Mouse (Mus musculus) lung, postnatal 0 days (tissue): ENCODE measurements around the gene Sspo. TPM values are rescaled to one million over a fixed set of nuclear protein-coding genes. Genes with fewer than 3 reads are reported as not detected.
A peak's percentile ranks its signal among the peaks of the same experiment; 100 is the strongest.

Experiments used
- ATAC-seq: fragments of 200-750 bp; cut with Nextera tagmentation; 2 replicates; pipeline ENCODE4 v1.8.0; 2017; ENCODE audit warnings: moderate library complexity
- DNase-seq: peaks from one replicate; pipeline ENCODE4 v3.0.0-alpha.2; 2016; ENCODE audit warnings: low spot score
- H3K27ac ChIP-seq: fragments of 300-500 bp; sonication (generic); 2 replicates; pipeline ENCODE4 v1.5.1; 2014; ENCODE audit warnings: antibody characterized with exemption, mild to moderate bottlenecking, low read length, mixed read lengths
- H3K27me3 ChIP-seq: fragments of 300-500 bp; sonication (generic); replicated peaks from 2 replicates; pipeline ENCODE4 v1.6.1; 2014; ENCODE audit warnings: low read length, mixed read lengths; ENCODE audit not compliant: insufficient read depth
- H3K36me3 ChIP-seq: fragments of 300-500 bp; sonication (generic); 2 replicates; pipeline ENCODE4 v1.6.1; 2014; ENCODE audit warnings: low read length, mixed read lengths; ENCODE audit not compliant: insufficient read depth
- H3K4me1 ChIP-seq: fragments of 300-500 bp; sonication (generic); 2 replicates; pipeline ENCODE4 v1.6.1; 2014; ENCODE audit warnings: antibody characterized with exemption, low read depth, low read length, mixed read lengths; ENCODE audit not compliant: insufficient read depth
- H3K4me2 ChIP-seq: fragments of 300-500 bp; sonication (generic); replicated peaks from 2 replicates; pipeline ENCODE4 v1.6.1; 2014; ENCODE audit warnings: low read depth, mild to moderate bottlenecking, low read length, moderate library complexity, mixed read lengths
- H3K4me3 ChIP-seq: fragments of 300-500 bp; sonication (generic); 2 replicates; pipeline ENCODE4 v1.5.1; 2014; ENCODE audit warnings: low read depth, low read length
- H3K9ac ChIP-seq: fragments of 300-500 bp; sonication (generic); replicated peaks from 2 replicates; pipeline ENCODE4 v1.6.1; 2014; ENCODE audit warnings: low read depth, mild to moderate bottlenecking
- H3K9me3 ChIP-seq: fragments of 300-500 bp; sonication (generic); 2 replicates; pipeline ENCODE4 v1.6.1; 2016; ENCODE audit warnings: low read length, mixed read lengths
- CTCF ChIP-seq: IDR thresholded peaks from 2 replicates; pipeline ENCODE4 v1.5.1; 2016; ENCODE audit warnings: antibody characterized with exemption, mild to moderate bottlenecking
- EP300 ChIP-seq: IDR thresholded peaks from 2 replicates; pipeline ENCODE4 v1.6.1; 2016; ENCODE audit warnings: antibody characterized with exemption, mild to moderate bottlenecking, control low read depth
- WGBS: fragments of 180-500 bp; shearing (Covaris S2); extraction: QIAGEN DNeasy Blood & Tissue Kit; methylation state at CpG from one replicate; pipeline ENCODE4 v1.1.7; 2014; 5-methylcytosine and 5-hydroxymethylcytosine counted together
- polyA plus RNA-seq: library from polyadenylated mRNA; unstranded; fragments of >200 nt; fragmentation: Nextera tagmentation; extraction: Ambion mirVana; gene quantifications from 2 replicates; pipeline ENCODE4 v1.2.1, GENCODE M21; 2015

Gene Sspo
- polyA plus RNA-seq, 1 experiment from 2014 or later, result 0.64 TPM

GRCm38 (mm10) chr6:48491361-48491760 is 43.3 kb downstream of the Sspo start:
- no peaks in the 10 kb centered on the region for H3K9me3 ChIP-seq
- no peaks in the 10 kb centered on the region for H3K4me1 ChIP-seq
- TF ChIP-seq CTCF (no peak), EP300 (no peak)
- no peak overlapping the region for H3K27ac ChIP-seq
- no peaks in the 10 kb centered on the region for H3K36me3 ChIP-seq
- H3K4me3 ChIP-seq, result no peak overlapping the region
- H3K27me3 ChIP-seq, result no peaks in the 10 kb centered on the region
- DNase-seq (peak; percentile 41), ATAC-seq (peak; percentile 71)
- no peak overlapping the region for H3K4me2 ChIP-seq
- 52% methylated on average over 9 of the region's 9 CpGs for WGBS
- no peak overlapping the region for H3K9ac ChIP-seq

- no peaks in the 10 kb centered on the region for H3K9me3 ChIP-seq
- ATAC-seq (no peak), DNase-seq (no peak)
- no peak for TF ChIP-seq CTCF
- TF ChIP-seq EP300, result no peak
- H3K4me2 ChIP-seq, result no peak overlapping the region
- no peak overlapping the region for H3K4me3 ChIP-seq
- WGBS, result 47% methylated on average over 8 of the region's 8 CpGs
- H3K4me1 ChIP-seq, result no peaks in the 10 kb centered on the region
- H3K27me3 ChIP-seq, result no peaks in the 10 kb centered on the region
- H3K9ac ChIP-seq, result no peak overlapping the region
- no peak overlapping the region for H3K27ac ChIP-seq
- no peaks in the 10 kb centered on the region for H3K36me3 ChIP-seq
Measured at GRCm38 (mm10) chr6:48493136-48493730, 45.2 kb downstream of the Sspo start.

- H3K27me3 ChIP-seq, result no peaks in the 10 kb centered on the region
- DNase-seq, result no peak
- WGBS, result 88% methylated on average over 4 of the region's 4 CpGs
- H3K4me3 ChIP-seq, result no peak overlapping the region
- H3K9me3 ChIP-seq, result no peaks in the 10 kb centered on the region
- TF ChIP-seq CTCF, result no peak
- no peak for TF ChIP-seq EP300
- no peaks in the 10 kb centered on the region for H3K36me3 ChIP-seq
- ATAC-seq, result no peak
- H3K9ac ChIP-seq, result no peak overlapping the region
- no peak overlapping the region for H3K27ac ChIP-seq
- H3K4me1 ChIP-seq, result no peaks in the 10 kb centered on the region
- no peak overlapping the region for H3K4me2 ChIP-seq
Measured at GRCm38 (mm10) chr6:48497521-48497920, 49.5 kb downstream of the Sspo start.

- Histone ChIP-seq H3K9me3 (no peaks in the 10 kb centered on the region), H3K9ac (no peak overlapping the region), H3K36me3 (no peaks in the 10 kb centered on the region), H3K4me2 (peak overlapping the region; percentile 78; the same call in 1 of the 2 replicates), H3K27me3 (no peaks in the 10 kb centered on the region), H3K27ac (no peak overlapping the region), H3K4me1 (0 out of 2 replicates have a peak, but pooled peaks cover 2% of the 10 kb centered on the region), H3K4me3 (peak overlapping the region; percentile 54; the same call in 1 of the 2 replicates)
- TF ChIP-seq CTCF (no peak), EP300 (no peak)
- ATAC-seq (peak; percentile 34), DNase-seq (no peak)
- WGBS, result 2% methylated on average over 2 of the region's 2 CpGs
Measured at GRCm38 (mm10) chr6:48503847-48504240, 55.8 kb downstream of the Sspo start.

DNA sequence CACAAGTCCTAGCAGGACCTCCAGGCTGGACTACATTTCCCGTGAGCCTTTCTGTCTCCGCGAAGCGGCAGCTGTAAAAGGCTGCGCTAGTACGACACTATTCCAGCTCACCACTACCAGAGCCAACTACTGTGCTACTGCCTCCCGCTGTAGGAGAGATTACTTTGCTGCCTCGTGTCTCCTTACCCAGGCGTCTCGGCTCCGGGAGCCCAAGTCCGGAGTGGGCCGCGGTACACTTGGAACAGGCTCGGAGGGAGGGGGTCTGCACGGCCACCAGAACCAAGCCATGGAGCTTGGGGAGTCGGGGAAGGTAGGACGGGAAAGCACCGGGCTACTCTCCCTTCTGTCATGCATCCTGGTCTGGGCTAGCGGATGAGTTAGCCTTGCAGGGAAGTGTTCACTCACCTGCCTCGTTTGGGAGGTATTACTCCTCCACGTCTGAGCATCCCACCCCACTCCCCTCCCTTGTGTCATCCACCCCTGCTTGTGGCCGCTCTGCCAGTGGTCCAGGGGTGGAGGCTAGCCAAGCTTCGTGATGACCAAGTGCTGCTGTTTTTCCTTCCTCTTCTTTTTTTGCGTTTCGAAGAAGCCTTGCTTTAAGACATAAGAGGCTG is 56.3 kb downstream of the Sspo start:
- ATAC-seq (peak; percentile 97), DNase-seq (peak; percentile 94)
- Histone ChIP-seq H3K36me3 (no peaks in the 10 kb centered on the region), H3K9ac (peak overlapping the region; percentile 59), H3K4me2 (peak overlapping the region; percentile 78), H3K4me3 (peak overlapping the region; percentile 54), H3K9me3 (no peaks in the 10 kb centered on the region), H3K27ac (no peak overlapping the region), H3K4me1 (0 out of 2 replicates have a peak, but pooled peaks cover 2% of the 10 kb centered on the region), H3K27me3 (no peaks in the 10 kb centered on the region)
- under 1% methylated on average over 26 of the region's 26 CpGs for WGBS
- TF ChIP-seq EP300 (no peak), CTCF (peak; percentile 56)

DNA sequence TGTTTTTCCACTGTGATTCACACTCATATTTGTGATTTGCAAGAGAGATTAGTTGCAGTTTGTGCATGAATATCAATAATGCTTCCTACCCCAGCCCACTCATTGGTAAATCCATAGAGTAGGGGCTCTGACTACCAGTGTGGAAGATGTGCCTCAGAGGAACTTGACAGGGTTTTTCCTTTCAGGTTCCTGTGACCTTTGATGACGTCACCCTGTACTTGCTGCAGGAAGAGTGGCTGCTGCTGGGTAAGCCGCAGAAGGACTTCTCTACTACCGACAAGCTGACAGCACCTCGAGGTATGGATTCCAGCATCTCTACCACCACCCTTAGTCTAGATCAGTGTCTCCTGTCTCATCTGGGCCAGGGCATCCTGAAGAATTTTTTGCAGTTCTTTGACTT is 60.1 kb downstream of the Sspo start:
- Histone ChIP-seq H3K9ac (no peak overlapping the region), H3K4me1 (0 out of 2 replicates have a peak, but pooled peaks cover 2% of the 10 kb centered on the region), H3K36me3 (peaks cover 5% of the 10 kb centered on the region; the same call in 1 of the 2 replicates), H3K4me3 (no peak overlapping the region), H3K27me3 (no peaks in the 10 kb centered on the region), H3K4me2 (no peak overlapping the region), H3K27ac (no peak overlapping the region), H3K9me3 (no peaks in the 10 kb centered on the region)
- TF ChIP-seq CTCF (no peak), EP300 (no peak)
- WGBS, result 55% methylated on average over 4 of the region's 4 CpGs
- no peak for DNase-seq
- no peak for ATAC-seq
